Comparison of ENCODE assay signal across 8 mouse cellular contexts in genomic region chr17:84958986-84959664, GRCm38 (mm10). TPM values are rescaled to one million over a fixed set of nuclear protein-coding genes. Genes with fewer than 3 reads are reported as not detected.
A peak's percentile ranks its signal among the peaks of the same experiment; 100 is the strongest.
DNase-seq lines count a peak whose midpoint lies in the region; ATAC-seq and TF ChIP-seq lines count a peak whose summit lies in the region.

No protein-coding gene starts in this region.

- ATAC-seq in limb, embryonic 14.5 days (ENCODE audit: low FRiP score, low read depth): no peak
- no peak for ATAC-seq in stomach, postnatal 0 days (ENCODE audit: low FRiP score, low TSS enrichment)

- DNase-seq in cerebellum, adult 9-10 months: peak; percentile 55
- no peak for DNase-seq in cerebellum, postnatal 4 days (ENCODE audit: low spot score in 2 of 2)
- no peak for DNase-seq in testis, postnatal 14 days (ENCODE audit: low spot score)
- DNase-seq in limb, embryonic 14.5 days (ENCODE audit: low spot score): no peak
- DNase-seq in stomach, postnatal 0 days (ENCODE audit: low spot score): no peak
- DNase-seq in layer of hippocampus, postnatal 14 days (ENCODE audit: low spot score in 2 of 2): no peak
- DNase-seq in right cerebral cortex, postnatal 25 days: no peak

- no peaks in the 10 kb centered on the region for H3K27me3 ChIP-seq in testis, adult 2 months (ENCODE audit: control insufficient read depth, insufficient read depth, low read length)
- no peaks in the 10 kb centered on the region for H3K27me3 ChIP-seq in limb, embryonic 14.5 days (ENCODE audit: control insufficient read depth, insufficient read depth, low read length)
- H3K27me3 ChIP-seq in stomach, postnatal 0 days (ENCODE audit: control insufficient read depth, insufficient read depth, low read length): no peaks in the 10 kb centered on the region

- peak overlapping the region; percentile 65 for H3K4me2 ChIP-seq in limb, embryonic 14.5 days (replicated peaks; ENCODE audit: low read depth, low read length, severe bottlenecking)
- H3K4me2 ChIP-seq in stomach, postnatal 0 days (replicated peaks; ENCODE audit: low read depth): peak overlapping the region; percentile 62

- TF ChIP-seq EP300 in stomach, postnatal 0 days (optimal IDR thresholded peaks at IDR 0.05): no peak

- WGBS in limb, embryonic 14.5 days: 25% methylated on average over 6 of the region's 6 CpGs
- 13% methylated on average over 6 of the region's 6 CpGs for WGBS in stomach, postnatal 0 days

- H3K27ac ChIP-seq in testis, adult 2 months (ENCODE audit: control insufficient read depth, insufficient read depth, low read depth, low read length): no peak overlapping the region
- no peak overlapping the region for H3K27ac ChIP-seq in limb, embryonic 14.5 days (replicated peaks; ENCODE audit: low read depth, low read length)
- no peak overlapping the region for H3K27ac ChIP-seq in stomach, postnatal 0 days (replicated peaks)

- no peaks in the 10 kb centered on the region for H3K36me3 ChIP-seq in testis, adult 2 months (ENCODE audit: control insufficient read depth, insufficient read depth, low read length)
- H3K36me3 ChIP-seq in limb, embryonic 14.5 days (ENCODE audit: control insufficient read depth, insufficient read depth, low read length): no peaks in the 10 kb centered on the region
- H3K36me3 ChIP-seq in stomach, postnatal 0 days (ENCODE audit: control insufficient read depth, insufficient read depth, low read length): no peaks in the 10 kb centered on the region

- TF ChIP-seq POLR2A in testis, adult 2 months (IDR thresholded peaks at IDR 0.05; ENCODE audit: control insufficient read depth, low read depth, low read length): no peak
- no peak for TF ChIP-seq POLR2A in limb, embryonic 14.5 days (IDR thresholded peaks at IDR 0.05; ENCODE audit: borderline replicate concordance, extremely low read depth, insufficient read depth, insufficient read length)

- no peak for TF ChIP-seq CTCF in testis, adult 2 months (IDR thresholded peaks at IDR 0.05; ENCODE audit: control insufficient read depth, insufficient read depth, insufficient replicate concordance, low read depth, low read length)
- TF ChIP-seq CTCF in stomach, postnatal 0 days (IDR thresholded peaks at IDR 0.05; ENCODE audit: low read depth): no peak

- H3K4me1 ChIP-seq in testis, adult 2 months (ENCODE audit: control insufficient read depth, insufficient read depth, low read length): peaks cover 4% of the 10 kb centered on the region
- H3K4me1 ChIP-seq in limb, embryonic 14.5 days (ENCODE audit: control insufficient read depth, insufficient read depth, low read length): peaks cover 17% of the 10 kb centered on the region
- 0 out of 2 replicates have a peak, but pooled peaks cover 2% of the 10 kb centered on the region for H3K4me1 ChIP-seq in stomach, postnatal 0 days (replicated peaks; ENCODE audit: control insufficient read depth, insufficient read depth)

- no peaks in the 10 kb centered on the region for H3K9me3 ChIP-seq in limb, embryonic 14.5 days (ENCODE audit: control insufficient read depth, low read length)
- H3K9me3 ChIP-seq in stomach, postnatal 0 days (ENCODE audit: control insufficient read depth, low read length): no peaks in the 10 kb centered on the region

- H3K9ac ChIP-seq in limb, embryonic 14.5 days (ENCODE audit: low read depth, low read length, severe bottlenecking): peak overlapping the region; percentile 94
- peak overlapping the region; percentile 97 for H3K9ac ChIP-seq in stomach, postnatal 0 days (ENCODE audit: low read length)

- H3K4me3 ChIP-seq in testis, adult 2 months (ENCODE audit: control insufficient read depth, low read depth, low read length): peak overlapping the region; percentile 86
- H3K4me3 ChIP-seq in limb, embryonic 14.5 days (replicated peaks; ENCODE audit: low read length): peak overlapping the region; percentile 93
- H3K4me3 ChIP-seq in stomach, postnatal 0 days (ENCODE audit: low read depth, low read length): peak overlapping the region; percentile 97

RNA-seq across cellular contexts. Expression of gene Ppm1b, which starts 2.6 kb away (rescaled TPM):
- 133 and 159 TPM in 2 replicates for polyA plus RNA-seq in testis, adult 2 months (2012; rRNA removed)
- 51.4 and 59.9 TPM in 2 replicates for polyA plus RNA-seq in limb, embryonic 14.5 days (2012; rRNA removed)
- 69.3 and 72.6 TPM in 2 replicates for polyA plus RNA-seq in limb, embryonic 14.5 days (2014; fragmentation: Nextera tagmentation; extraction: Ambion mirVana)
- polyA plus RNA-seq in stomach, postnatal 0 days (2015; fragmentation: Nextera tagmentation; extraction: Ambion mirVana): 36.9 and 39.6 TPM in 2 replicates
- 100 to 1,000 TPM; 119 to 125 TPM for total RNA-seq in layer of hippocampus, postnatal 14 days (2021)
